Mouse (Mus musculus) cerebellum, postnatal 14 days (tissue): ENCODE results near the gene A630089N07Rik.

Experiments used
- DNase-seq, 2 experiments: peaks; one replicate each; pipeline ENCODE4 v3.0.0; 2021; ENCODE audit warnings: mixed read lengths in 2 of 2

Gene A630089N07Rik

DNA sequence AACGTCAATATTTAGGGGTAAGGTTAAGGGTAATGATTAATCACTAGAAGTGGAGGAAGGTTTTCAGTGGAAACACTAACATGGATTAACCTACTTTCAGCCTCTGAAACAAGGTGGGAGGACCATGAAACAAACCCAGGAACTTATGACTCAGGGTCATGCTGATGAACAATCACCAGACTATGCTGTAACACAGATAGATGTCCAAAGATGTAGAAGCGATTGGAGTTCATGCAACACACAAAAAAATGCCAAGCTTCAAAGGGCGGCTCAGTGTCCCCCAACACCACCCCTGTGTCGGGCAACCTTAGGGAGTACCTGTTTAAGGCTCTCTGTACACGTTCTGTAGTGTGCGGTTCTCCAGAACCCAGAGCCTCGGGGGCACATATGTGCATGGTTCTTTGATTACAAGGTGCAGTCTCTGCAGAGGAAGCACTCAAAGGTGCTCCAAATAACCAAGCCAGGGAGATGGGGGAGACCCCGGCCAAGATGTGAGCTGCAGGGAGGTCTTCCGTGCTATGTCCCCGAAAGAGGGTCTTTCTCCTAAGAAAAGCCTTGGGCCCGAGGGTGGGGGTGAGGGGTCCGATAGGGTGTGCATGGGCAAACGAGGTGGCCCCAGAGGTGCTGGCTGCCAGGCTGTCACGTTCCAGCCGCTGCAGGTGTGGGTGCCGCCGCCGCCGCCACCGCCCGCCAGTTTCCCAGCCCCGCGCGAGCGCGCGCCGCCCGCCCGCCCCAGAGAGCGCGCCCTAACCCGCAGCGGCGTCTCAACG lies 120.7 kb downstream of the A630089N07Rik start:
- DNase-seq: no peak

DNA sequence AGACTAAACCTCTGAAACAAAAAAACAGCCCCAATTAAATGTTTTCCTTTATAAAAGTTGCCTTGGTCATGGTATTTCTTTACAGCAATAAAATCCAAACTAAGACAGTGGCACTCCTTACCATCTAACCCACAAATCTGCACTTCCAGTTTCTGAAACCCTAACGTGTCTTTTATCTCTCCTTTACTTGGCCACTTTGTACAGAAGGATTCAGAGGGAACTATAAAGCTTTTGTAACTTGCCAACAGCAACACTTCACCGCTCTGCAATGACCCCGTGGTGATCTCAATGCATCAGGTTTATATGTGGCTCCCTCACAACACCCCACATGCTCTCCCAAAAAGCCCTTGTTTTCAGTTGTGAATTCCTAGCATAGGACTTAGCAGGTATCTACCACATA lies 121.9 kb downstream of the A630089N07Rik start:
- DNase-seq: no peak

DNA sequence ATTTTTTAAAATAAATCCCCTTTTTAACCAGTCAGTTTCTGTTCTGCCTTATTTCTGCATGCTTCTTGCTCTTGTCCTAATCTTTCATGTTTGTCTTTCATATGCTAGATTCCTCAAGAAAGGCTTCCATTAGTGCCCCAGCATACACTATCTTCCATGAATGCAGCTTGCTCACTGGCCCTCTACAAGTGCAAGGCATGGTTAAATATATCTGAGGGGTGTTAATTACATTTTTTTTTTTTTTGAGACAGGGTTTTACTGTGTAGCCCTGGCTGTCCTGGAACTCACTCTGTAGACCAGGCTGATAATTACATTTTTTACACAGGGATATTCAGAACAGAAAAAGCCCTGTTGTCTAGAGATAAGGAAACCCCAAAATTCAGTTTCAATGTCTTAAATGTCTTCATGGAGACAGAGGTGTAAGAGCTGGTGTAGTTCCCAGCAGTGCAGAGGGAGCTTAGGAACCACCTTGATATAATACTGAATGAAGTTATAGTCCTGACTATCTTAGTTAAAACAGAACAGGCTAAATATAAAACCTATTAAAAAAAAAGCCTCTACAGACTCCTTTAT lies 123.8 kb downstream of the A630089N07Rik start:
- no peak for DNase-seq

DNA sequence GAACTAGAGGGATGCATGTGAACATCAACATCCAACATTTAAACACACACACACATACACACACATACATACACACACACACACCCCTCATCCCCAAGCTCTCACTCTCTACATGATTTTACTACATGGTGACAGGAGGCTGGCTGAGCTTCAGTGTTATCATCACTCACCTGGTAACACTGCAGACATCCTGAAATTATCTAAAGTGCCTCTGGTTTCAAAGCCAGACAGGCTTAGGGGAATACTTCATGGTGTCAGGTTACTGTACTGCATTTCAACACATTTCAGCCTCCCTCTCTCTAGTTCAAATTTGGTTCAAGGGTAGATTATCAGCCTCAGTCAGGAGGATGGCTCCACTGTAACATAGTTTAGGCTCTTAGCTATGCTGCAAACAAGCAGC lies 124.6 kb downstream of the A630089N07Rik start:
- no peak for DNase-seq

DNA sequence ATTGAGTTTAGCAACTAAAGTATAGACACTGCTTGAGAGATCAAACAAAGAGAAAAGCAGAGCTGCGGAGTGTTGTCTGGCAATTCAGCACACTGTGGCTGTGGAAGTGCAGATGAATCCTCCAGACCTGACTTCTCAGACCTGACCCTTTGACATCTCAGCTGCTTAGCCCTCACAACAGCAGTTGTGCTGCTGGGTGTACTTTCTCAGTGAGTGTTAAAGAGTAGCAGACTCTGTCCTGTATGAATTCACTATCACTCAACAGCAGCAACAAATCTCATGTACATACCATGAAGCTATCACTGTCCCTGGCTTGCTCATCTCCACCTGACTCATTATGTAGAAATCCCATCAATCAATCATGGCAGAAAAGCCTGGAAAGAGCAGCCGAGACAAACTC lies 126.2 kb downstream of the A630089N07Rik start:
- no peak for DNase-seq

DNA sequence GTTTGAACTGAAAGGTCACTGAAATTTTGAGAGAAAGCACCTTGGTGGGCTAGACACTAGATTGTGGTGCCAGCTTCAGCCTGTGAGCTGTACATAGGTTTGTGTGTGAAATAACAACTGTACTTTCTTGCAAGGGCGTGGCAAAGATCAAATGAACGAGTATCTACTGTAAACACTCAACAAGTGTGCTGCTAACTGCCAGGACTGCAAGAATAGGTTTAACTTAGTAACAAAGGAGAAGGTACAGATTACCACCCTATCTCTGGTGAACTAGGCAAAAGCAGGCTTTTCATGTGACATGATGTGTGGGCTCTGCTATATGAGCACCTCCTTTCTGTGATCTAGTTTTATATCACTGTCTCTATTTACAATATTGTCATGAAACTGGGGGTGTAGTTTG lies 128.9 kb downstream of the A630089N07Rik start:
- DNase-seq: no peak

DNA sequence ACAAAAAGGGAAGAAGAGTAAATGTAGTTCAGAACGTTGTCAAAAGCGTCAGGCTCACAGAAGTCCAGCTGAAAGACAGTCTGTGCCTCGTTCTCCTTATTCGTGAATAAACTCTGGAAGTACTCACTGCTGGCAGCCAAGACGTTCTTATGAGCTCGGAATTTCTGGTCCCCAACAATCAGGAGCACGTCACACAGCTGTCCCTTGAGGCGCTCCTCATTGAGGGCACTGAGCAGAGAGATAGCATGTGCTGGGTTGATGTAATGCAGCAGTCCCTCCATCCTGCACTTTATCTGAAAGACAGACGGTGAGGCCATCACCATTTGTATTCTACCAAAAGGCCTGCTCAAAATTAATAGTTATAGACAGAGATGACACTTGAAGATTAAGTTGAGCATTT lies 129.4 kb downstream of the A630089N07Rik start:
- no peak for DNase-seq

DNA sequence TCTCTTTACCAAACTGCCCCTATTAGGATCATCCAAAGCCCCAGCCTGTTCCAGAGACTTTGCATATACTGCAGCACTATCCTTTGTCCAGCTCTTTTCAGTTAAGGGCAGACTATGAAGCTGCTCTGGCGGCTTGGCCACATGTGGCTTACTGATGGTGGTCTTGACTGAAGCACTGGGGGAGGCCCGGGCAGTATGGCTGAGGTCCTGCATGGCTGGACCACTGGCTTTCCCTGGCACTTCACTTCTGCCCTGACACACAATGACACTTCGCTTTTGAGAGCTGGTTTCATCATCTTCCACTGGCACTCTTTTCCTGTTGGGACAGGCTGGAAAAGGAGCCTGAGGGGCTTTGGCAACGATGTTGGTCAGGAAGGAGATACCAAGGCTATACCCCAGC lies 129.9 kb downstream of the A630089N07Rik start:
- DNase-seq: no peak
